Mouse (Mus musculus) thymus, adult 2 months (tissue): ENCODE results near the gene Dda1.

Experiments
- CTCF ChIP-seq: fragments of 200-500 bp; IDR thresholded peaks from 2 replicates; pipeline ENCODE4 v1.5.1; 2012; ENCODE audit warnings: mild to moderate bottlenecking, control low read depth, low read length, moderate library complexity, borderline replicate concordance; ENCODE audit not compliant: control insufficient read depth, poor library complexity, insufficient read depth; ENCODE audit errors: extremely low read depth
- POLR2A ChIP-seq: fragments of 200-500 bp; IDR thresholded peaks from 2 replicates; pipeline ENCODE4 v1.6.1; 2012; ENCODE audit warnings: mild to moderate bottlenecking, low read length, control low read depth, moderate library complexity; ENCODE audit not compliant: control insufficient read depth, poor library complexity, insufficient read depth; ENCODE audit errors: extremely low read depth

DNA sequence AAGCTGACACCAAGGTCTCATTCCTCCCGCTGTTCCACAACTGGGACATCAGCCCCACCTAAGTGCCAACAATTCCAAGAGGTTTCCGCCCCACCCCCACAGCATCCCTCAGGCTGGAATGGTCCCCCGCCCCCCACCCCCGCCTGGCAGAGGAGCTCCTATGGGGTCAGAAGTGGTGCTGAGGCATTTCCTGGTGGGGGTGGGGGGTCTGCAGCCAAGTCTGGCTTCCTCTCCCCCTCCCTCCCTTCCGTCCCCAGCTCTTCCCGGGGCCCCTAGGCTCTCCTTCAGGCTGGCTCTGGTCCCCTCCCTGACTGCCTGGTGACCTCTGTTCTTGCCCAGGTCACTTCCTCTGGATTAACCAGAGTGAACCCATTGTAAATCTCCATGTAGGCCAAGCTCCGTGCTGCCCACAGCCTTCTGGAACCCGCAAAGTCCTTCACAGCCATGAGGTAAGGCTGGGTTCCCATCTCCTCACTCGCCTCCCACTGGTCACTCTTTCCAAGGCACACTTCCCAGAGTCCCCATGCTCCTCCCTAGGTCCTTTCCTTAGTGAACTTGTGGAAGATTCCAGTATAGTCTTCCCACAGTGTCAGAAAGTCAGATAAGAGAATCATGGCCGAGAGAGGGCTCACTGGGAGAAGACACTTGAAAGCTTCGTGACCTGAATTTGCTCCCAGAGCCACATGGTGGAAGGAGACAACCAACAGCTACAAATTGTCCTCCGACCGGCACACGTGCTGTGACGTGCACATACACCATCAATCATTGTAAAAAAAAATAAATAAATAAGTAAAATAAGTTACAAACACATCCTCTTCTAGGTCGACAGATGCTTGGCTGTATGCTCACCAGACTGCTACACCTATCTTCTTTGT is 30.1 kb downstream of the Dda1 start:
- TF ChIP-seq CTCF (no peak), POLR2A (no peak)
